Mouse (Mus musculus) cerebellum, adult 2 months (tissue): Measurements from ENCODE around the gene Selenoh.

Experiments
- CTCF ChIP-seq: fragments of 200-500 bp; IDR thresholded peaks from 2 replicates; pipeline ENCODE4 v1.5.1; 2011; ENCODE audit warnings: low read depth, mild to moderate bottlenecking, control low read depth, low read length, moderate library complexity, borderline replicate concordance; ENCODE audit not compliant: insufficient read depth
- POLR2A ChIP-seq: fragments of 200-500 bp; IDR thresholded peaks from 2 replicates; pipeline ENCODE4 v1.6.1; 2011; ENCODE audit warnings: low read length, control low read depth, borderline replicate concordance; ENCODE audit not compliant: insufficient read depth

DNA sequence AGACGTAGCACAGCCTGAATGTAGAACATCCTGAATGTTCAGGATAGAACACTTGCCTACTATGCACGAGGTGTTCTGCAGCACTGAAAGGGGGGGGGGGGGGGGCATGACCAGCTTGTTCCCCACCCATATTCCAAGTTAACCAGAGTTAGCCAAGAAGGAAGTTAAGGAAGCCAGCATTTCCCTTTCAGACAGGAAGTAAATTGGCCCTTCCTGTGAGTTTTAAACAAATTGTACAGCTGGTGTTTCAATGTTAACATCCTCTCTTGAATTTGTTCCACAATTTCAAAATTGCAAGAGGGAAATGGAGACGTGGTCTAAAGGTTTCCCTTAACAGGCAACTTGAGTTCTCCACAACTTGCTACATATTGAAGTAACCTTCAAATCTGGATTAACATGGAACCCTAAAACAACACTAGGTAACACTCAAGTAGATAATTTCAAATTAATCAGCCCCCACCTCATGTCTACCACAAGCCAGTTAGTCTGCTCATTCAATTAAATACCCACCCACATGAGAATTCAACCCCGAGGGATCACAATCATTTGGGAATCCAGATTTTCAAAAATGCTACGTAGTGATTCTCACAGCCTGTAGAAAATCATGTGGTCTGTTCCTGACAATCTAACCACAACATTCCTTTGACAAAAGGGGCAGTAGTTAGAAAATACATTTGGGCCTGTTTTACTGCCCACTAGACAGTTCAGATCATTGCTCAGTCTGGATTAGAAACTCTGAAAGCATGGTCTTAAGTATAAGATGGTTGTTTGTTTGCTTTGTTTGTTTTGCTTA, 31.9 kb downstream of the Selenoh start:
- TF ChIP-seq CTCF, result no peak
- TF ChIP-seq POLR2A, result no peak
